Mouse (Mus musculus) forebrain, embryonic 13.5 days (tissue): ENCODE measurements at regions not wholly inside any gene's neighbourhood (a gene's known extent, or its start where the extent isn't known, plus 50 kb on each side); places are given as distances from the start of the nearest gene placed in this dataset.

ENCODE experiments used
- ATAC-seq: fragments of 200-750 bp; cut with Nextera tagmentation; 2 replicates; pipeline ENCODE4 v1.8.0; 2017
- H3K27ac ChIP-seq: fragments of 300-500 bp; sonication (generic); 2 replicates; pipeline ENCODE4 v1.5.1; 2015; ENCODE audit warnings: inconsistent platforms, mild to moderate bottlenecking, moderate library complexity
- H3K27me3 ChIP-seq: fragments of 300-500 bp; sonication (generic); 2 replicates; pipeline ENCODE4 v1.6.1; 2015; ENCODE audit warnings: mild to moderate bottlenecking, inconsistent platforms
- H3K36me3 ChIP-seq: fragments of 300-500 bp; sonication (generic); 2 replicates; pipeline ENCODE4 v1.6.1; 2015; ENCODE audit warnings: mild to moderate bottlenecking, inconsistent platforms; ENCODE audit not compliant: poor library complexity, severe bottlenecking
- H3K4me1 ChIP-seq: fragments of 300-500 bp; sonication (generic); 2 replicates; pipeline ENCODE4 v1.6.1; 2015; ENCODE audit warnings: inconsistent platforms
- H3K4me2 ChIP-seq: fragments of 300-500 bp; sonication (generic); 2 replicates; pipeline ENCODE4 v1.6.1; 2015; ENCODE audit warnings: inconsistent platforms, mild to moderate bottlenecking, moderate library complexity
- H3K4me3 ChIP-seq: fragments of 300-500 bp; sonication (generic); 2 replicates; pipeline ENCODE4 v1.5.1; 2015; ENCODE audit warnings: mild to moderate bottlenecking, inconsistent platforms
- H3K9ac ChIP-seq: fragments of 300-500 bp; sonication (generic); 2 replicates; pipeline ENCODE4 v1.6.1; 2015; ENCODE audit warnings: mild to moderate bottlenecking, inconsistent platforms
- H3K9me3 ChIP-seq: fragments of 300-500 bp; sonication (generic); replicated peaks from 2 replicates; pipeline ENCODE4 v1.6.1; 2016; ENCODE audit warnings: inconsistent platforms
- WGBS: fragments of 180-500 bp; shearing (Covaris S2); methylation state at CpG from one replicate; pipeline ENCODE4 v1.1.7; 2015; 5-methylcytosine and 5-hydroxymethylcytosine counted together

DNA sequence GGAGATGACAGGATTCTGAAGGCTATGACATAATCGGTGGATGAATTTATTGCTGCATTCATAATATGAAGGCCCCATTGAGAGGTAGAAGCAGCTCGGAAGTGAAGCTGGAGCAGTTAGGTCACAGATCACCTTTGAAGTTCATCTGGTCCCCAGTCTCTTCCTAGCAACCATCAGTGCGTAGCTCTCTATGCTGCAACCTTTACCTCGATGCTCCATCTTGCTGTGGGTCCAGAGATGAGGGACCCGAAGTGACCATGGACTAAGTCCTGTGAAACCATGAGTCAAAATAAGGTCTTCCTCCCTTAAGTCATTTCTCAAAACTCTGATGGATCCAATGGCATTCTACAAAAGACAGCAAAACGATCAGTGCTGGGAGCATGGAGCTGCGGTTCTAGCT is 196.2 kb downstream of the 3100002H09Rik start:
- no peak overlapping the region for H3K4me3 ChIP-seq
- no peaks in the 10 kb centered on the region for H3K27me3 ChIP-seq
- H3K4me1 ChIP-seq, result no peaks in the 10 kb centered on the region
- no peak overlapping the region for H3K9ac ChIP-seq
- H3K36me3 ChIP-seq, result no peaks in the 10 kb centered on the region
- no peak overlapping the region for H3K27ac ChIP-seq
- no peaks in the 10 kb centered on the region for H3K9me3 ChIP-seq
- WGBS, result 96% methylated on average over 7 of the region's 7 CpGs
- no peak overlapping the region for H3K4me2 ChIP-seq
- ATAC-seq, result no peak

DNA sequence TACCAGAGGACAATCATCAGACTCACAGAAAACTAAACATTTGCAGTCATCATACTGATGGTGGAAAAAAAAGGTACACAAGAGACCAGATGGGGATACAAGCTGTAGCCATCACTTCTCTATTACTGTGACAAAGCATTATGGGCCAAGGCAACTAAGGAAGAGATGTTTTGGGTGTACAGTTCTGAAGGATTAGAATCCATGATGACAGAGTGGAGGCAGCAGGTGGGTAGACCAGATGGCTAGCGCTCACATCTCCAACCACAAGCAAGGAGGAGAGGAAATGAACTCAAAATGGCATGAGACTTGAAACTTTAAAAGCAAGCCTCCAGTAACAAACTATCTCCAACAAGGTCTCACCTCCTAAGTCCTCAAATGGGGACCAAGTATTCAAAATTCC is 201.3 kb downstream of the 3100002H09Rik start:
- H3K27me3 ChIP-seq, result peaks cover 13% of the 10 kb centered on the region; the same call in 1 of the 2 replicates
- no peak overlapping the region for H3K4me2 ChIP-seq
- no peaks in the 10 kb centered on the region for H3K36me3 ChIP-seq
- no peaks in the 10 kb centered on the region for H3K9me3 ChIP-seq
- H3K27ac ChIP-seq, result no peak overlapping the region
- no peak overlapping the region for H3K9ac ChIP-seq
- no peak overlapping the region for H3K4me3 ChIP-seq
- 100% methylated on average over 1 of the region's 1 CpGs for WGBS
- no peak for ATAC-seq
- H3K4me1 ChIP-seq, result no peaks in the 10 kb centered on the region

DNA sequence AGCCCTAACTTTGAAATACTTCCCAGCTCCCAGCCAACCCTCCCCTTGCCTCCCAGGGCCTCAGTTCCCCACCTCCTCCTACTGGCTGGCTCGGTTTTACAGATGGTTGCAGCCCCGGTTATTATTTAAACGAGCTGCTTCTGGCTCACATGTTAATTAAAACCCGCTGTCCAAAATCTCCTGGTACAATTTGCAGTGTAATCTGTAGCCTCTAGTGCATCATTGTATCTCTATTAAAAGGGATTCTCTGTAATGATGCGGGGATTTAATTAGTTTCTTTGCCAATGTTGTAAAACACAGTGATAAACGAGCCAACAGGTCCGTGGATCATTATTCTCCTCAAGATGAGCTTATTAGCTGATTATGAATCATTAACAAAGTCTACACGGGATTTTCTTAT is 208.5 kb downstream of the 3100002H09Rik start:
- no peak for ATAC-seq
- no peaks in the 10 kb centered on the region for H3K9me3 ChIP-seq
- H3K27me3 ChIP-seq, result peaks cover 70% of the 10 kb centered on the region
- 24% methylated on average over 8 of the region's 8 CpGs for WGBS
- H3K4me1 ChIP-seq, result peaks cover 24% of the 10 kb centered on the region
- no peaks in the 10 kb centered on the region for H3K36me3 ChIP-seq
- no peak overlapping the region for H3K9ac ChIP-seq
- H3K4me3 ChIP-seq, result no peak overlapping the region
- no peak overlapping the region for H3K27ac ChIP-seq
- no peak overlapping the region for H3K4me2 ChIP-seq

DNA sequence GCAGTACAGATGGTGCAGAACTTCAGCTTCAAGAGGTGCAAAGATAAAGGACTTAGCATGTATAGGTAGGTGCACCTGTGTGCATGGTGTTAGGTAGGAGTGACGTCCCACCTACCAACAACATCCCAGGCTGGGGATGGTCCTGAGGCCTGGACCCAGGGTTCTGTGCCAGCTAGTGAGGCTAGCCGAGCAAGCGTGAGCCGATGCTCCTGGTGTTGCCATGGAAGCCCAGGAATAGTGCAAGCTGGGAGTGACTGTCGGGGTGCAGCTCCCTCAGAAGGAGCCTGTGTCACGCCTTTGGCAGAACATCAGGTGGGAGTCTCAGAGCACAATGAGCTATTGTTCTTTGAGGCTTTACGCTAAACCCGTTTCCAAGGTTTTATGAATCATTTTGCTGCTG is 209.9 kb downstream of the 3100002H09Rik start:
- Histone ChIP-seq H3K4me2 (no peak overlapping the region), H3K27me3 (peaks cover 71% of the 10 kb centered on the region), H3K4me1 (peaks cover 27% of the 10 kb centered on the region), H3K4me3 (no peak overlapping the region), H3K9ac (no peak overlapping the region), H3K9me3 (no peaks in the 10 kb centered on the region), H3K36me3 (no peaks in the 10 kb centered on the region), H3K27ac (no peak overlapping the region)
- WGBS, result 48% methylated on average over 8 of the region's 8 CpGs
- ATAC-seq, result peak; percentile 58

DNA sequence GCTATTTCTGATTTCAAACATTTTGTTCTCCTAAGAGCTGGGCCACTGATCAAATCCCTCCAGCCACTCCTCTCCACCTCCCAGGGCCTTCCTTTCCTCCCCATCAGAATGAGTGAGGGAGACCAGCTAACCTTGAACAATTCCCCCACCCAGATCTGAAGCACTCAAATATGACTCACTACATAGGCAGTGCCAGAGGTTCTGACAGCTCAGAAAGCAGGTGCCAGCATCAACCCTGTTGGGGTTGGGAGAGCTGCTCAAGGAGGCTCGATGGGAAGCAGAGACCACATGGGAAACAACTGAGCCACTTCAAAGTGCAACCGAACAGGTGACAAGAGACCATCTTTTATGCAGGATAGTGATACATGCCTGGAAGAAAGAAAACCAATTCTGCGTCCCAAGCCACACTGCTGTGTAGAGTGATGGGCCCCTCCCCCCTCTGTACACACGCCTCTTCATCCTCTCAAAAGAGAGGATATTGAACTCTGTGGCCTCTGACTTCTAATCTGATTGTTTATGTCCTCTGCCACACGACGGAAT is 210.4 kb downstream of the 3100002H09Rik start:
- no peaks in the 10 kb centered on the region for H3K9me3 ChIP-seq
- 53% methylated on average over 6 of the region's 6 CpGs for WGBS
- no peak overlapping the region for H3K4me2 ChIP-seq
- H3K4me1 ChIP-seq, result peaks cover 33% of the 10 kb centered on the region
- H3K4me3 ChIP-seq, result no peak overlapping the region
- peaks cover 71% of the 10 kb centered on the region for H3K27me3 ChIP-seq
- H3K27ac ChIP-seq, result no peak overlapping the region
- no peak overlapping the region for H3K9ac ChIP-seq
- ATAC-seq, result no peak
- H3K36me3 ChIP-seq, result no peaks in the 10 kb centered on the region

DNA sequence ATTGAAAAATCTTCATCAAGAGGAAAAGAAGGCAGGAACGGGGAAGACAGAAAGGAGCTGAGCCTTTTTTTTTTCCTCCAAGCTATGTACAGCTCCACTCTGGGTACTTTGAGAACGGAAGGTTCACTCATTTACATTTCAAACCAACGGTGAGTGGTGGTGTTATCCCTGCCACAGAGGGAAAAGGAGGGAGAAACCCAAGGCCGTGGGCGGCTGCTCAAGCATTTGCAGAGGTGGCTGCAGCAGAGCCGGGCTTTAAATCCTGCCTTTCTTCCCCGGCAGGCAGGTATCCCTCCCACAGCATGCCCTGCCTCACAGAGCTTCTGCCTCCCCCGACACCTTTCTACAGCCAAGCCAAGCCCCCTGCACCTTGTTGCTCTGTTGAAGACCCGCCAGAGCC is 212.2 kb downstream of the 3100002H09Rik start:
- H3K4me1 ChIP-seq, result peaks cover 41% of the 10 kb centered on the region
- ATAC-seq, result no peak
- H3K9me3 ChIP-seq, result no peaks in the 10 kb centered on the region
- H3K9ac ChIP-seq, result no peak overlapping the region
- H3K27ac ChIP-seq, result no peak overlapping the region
- H3K27me3 ChIP-seq, result peaks cover 71% of the 10 kb centered on the region
- 35% methylated on average over 9 of the region's 9 CpGs for WGBS
- no peak overlapping the region for H3K4me3 ChIP-seq
- H3K4me2 ChIP-seq, result no peak overlapping the region
- H3K36me3 ChIP-seq, result no peaks in the 10 kb centered on the region

DNA sequence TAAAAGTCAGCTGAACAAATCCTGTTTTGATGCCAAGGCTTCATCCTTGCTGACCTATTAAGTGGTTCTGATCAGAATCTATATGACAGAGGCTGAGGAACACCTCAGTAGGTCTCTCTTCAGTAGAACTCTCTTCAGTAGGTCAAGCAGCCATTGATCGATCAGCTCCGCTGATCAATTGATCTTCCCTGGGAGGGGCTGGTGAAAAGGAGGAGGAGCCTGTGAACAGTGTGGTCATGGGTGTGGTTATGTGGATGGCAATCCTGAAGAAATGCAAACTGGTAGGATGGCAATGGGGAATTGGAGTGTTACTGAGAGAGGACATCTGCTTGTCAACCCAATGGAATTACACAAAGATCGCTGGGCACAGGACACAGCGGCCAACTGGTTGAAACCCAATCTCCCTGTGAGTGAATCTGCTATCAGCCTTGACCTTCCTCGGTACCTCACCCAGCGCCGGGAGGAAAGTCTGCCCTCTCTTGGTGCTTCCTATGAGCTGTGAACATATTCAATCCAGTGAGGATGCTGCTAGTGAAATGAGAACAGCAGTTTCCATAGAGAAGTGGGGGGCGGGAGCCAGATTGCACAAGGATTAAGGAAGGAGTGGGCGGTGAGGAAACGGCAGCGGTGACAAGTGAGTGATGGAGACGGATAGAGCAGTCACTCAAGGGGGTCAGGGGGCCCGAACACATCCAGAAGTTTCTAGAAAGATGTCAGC is 213.9 kb downstream of the 3100002H09Rik start:
- Histone ChIP-seq H3K4me3 (no peak overlapping the region), H3K27me3 (peaks cover 80% of the 10 kb centered on the region), H3K27ac (no peak overlapping the region), H3K9ac (no peak overlapping the region), H3K4me2 (no peak overlapping the region), H3K9me3 (no peaks in the 10 kb centered on the region), H3K4me1 (peaks cover 41% of the 10 kb centered on the region), H3K36me3 (no peaks in the 10 kb centered on the region)
- WGBS, result 76% methylated on average over 13 of the region's 13 CpGs
- no peak for ATAC-seq

DNA sequence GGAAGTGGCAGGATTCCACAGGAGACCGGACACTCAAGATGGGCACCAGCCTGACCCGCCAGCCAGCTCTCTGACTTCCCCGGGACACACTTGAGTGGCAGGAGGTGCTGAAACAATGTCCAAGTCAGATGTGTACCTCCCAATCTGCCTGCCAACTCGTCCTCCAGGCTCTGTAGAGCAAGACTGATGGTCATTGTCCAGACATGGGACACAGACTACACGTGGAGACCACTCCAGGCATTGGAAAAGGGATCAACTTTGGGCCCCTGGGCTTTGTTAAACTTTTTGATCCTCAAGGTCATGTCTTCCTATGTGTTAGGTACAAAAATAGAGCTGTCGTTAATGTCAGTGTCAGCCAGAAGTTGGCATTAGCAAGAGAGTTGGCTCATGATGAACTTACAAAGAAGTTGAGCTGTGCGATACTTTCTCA is 214.6 kb downstream of the 3100002H09Rik start:
- no peak overlapping the region for H3K9ac ChIP-seq
- WGBS, result 47% methylated on average over 7 of the region's 7 CpGs
- no peak overlapping the region for H3K27ac ChIP-seq
- peaks cover 34% of the 10 kb centered on the region for H3K4me1 ChIP-seq
- peaks cover 79% of the 10 kb centered on the region for H3K27me3 ChIP-seq
- peak; percentile 22; the same call in 1 of the 2 replicates for ATAC-seq
- H3K4me3 ChIP-seq, result no peak overlapping the region
- no peaks in the 10 kb centered on the region for H3K36me3 ChIP-seq
- H3K4me2 ChIP-seq, result no peak overlapping the region
- no peaks in the 10 kb centered on the region for H3K9me3 ChIP-seq

DNA sequence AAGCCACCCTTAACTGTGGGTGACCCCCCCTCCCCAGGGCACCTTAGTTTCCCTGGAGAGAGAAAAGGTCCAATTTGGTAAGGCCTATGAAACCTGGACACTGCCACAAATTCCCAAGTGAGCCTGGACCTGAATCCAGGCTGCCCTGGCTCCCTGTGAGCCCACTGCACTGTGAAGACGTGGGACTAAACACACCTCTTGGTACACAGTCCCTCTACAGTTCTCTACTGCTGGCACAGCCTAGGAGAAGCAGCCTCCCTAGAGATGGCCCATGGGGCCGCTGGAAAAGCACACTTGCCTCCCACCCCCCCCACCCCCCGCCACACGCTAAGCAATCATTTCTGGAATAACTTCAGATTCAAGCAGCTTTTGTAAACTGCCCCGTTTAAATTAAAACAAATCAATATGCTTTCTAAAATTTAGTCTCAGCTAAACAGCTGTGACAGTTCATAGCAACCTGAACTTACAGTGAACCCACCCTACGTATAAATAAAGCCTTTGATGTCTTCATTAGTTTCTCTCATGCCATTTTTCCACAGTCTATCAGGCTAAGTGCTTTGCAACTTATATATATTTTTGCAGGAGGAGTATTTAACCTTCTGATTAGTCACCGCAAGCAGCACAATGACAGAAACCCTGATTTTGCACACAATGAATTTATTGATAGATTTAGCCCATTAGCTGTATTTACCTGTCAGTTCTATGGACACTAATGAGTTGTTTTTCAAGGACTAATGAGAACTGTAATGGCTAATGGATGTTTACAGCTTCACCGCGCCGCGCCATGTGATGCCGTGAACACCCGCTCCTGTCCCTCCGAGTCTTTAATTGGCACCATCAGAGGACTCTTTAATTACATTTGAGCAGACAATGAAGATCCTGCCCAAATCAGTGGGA is 215.3 kb downstream of the 3100002H09Rik start:
- no peak overlapping the region for H3K27ac ChIP-seq
- 31% methylated on average over 14 of the region's 14 CpGs for WGBS
- H3K4me1 ChIP-seq, result peaks cover 27% of the 10 kb centered on the region
- H3K4me3 ChIP-seq, result no peak overlapping the region
- H3K36me3 ChIP-seq, result no peaks in the 10 kb centered on the region
- no peak overlapping the region for H3K4me2 ChIP-seq
- H3K9me3 ChIP-seq, result no peaks in the 10 kb centered on the region
- H3K27me3 ChIP-seq, result peaks cover 78% of the 10 kb centered on the region
- ATAC-seq, result peak; percentile 80; the same call in 1 of the 2 replicates
- H3K9ac ChIP-seq, result no peak overlapping the region

DNA sequence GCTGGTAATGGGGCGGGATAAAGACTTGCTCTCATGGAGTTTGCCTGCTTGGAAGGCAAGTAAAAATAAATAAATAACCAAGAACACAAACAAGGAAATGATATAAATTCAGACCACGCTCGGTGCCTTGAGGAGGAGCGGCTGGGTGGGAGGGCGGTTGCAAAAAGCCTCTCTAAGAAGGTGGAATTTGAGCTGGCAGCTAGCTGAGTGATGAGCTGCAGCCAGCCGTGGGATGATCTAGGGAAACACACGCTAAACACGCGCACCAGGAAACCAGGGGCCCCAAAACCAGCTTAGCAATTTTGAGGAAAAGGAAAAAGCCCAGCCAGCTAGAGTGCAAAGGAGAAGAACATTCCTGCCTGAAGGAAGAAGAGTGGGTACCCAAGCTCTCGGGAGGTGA is 217.0 kb downstream of the 3100002H09Rik start:
- 75% methylated on average over 10 of the region's 10 CpGs for WGBS
- H3K9ac ChIP-seq, result no peak overlapping the region

DNA sequence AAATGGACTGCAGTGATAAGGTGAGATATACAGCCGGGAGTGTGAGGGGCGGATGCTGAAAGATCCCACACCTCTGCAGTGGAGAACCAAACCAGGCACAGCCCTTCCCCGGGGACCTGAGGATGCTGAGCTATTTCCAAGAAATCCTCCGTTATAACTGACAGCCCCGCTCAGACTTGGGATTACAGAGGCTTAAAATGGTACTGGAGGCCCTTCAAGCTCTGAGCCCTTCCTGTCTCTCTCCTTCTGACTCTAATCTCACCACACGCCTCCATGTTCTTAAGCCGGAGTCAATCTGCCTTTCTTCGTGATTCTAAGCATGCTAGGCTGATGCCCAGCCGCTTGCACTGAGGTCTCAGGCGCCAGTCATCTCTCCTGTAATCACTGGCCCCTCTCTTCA is 221.5 kb downstream of the 3100002H09Rik start:
- Histone ChIP-seq H3K4me2 (no peak overlapping the region), H3K36me3 (no peaks in the 10 kb centered on the region), H3K9ac (no peak overlapping the region), H3K27ac (no peak overlapping the region), H3K27me3 (peaks cover 68% of the 10 kb centered on the region), H3K4me3 (no peak overlapping the region), H3K9me3 (no peaks in the 10 kb centered on the region), H3K4me1 (peaks cover 20% of the 10 kb centered on the region)
- no peak for ATAC-seq
- WGBS, result 75% methylated on average over 10 of the region's 10 CpGs

More for the DNA sequence above, 217.0 kb downstream of the 3100002H09Rik start:
- H3K4me3 ChIP-seq, result no peak overlapping the region
- ATAC-seq, result no peak
- H3K4me2 ChIP-seq, result no peak overlapping the region
- no peaks in the 10 kb centered on the region for H3K9me3 ChIP-seq
- H3K27me3 ChIP-seq, result peaks cover 74% of the 10 kb centered on the region
- H3K36me3 ChIP-seq, result no peaks in the 10 kb centered on the region
- H3K4me1 ChIP-seq, result peaks cover 25% of the 10 kb centered on the region
- H3K27ac ChIP-seq, result no peak overlapping the region
